Mouse (Mus musculus) gastrocnemius, postnatal 4 days (tissue): ENCODE measurements around the gene Metrnl. TPM values are rescaled to one million over a fixed set of nuclear protein-coding genes. Genes with fewer than 3 reads are reported as not detected.

ENCODE experiments used
- DNase-seq, 2 experiments: peaks; one replicate each; pipeline ENCODE4 v3.0.0; 2021 to 2022; ENCODE audit warnings: low spot score in 2 of 2, mixed read lengths in 2 of 2
- total RNA-seq, 2 experiments: library from RNA; stranded (reverse); gene quantifications; 2 replicates each; pipeline ENCODE4 v1.2.3; 2021

Gene Metrnl
- total RNA-seq, 2 experiments from 2014 or later: 17.8 to 17.9 TPM

DNA sequence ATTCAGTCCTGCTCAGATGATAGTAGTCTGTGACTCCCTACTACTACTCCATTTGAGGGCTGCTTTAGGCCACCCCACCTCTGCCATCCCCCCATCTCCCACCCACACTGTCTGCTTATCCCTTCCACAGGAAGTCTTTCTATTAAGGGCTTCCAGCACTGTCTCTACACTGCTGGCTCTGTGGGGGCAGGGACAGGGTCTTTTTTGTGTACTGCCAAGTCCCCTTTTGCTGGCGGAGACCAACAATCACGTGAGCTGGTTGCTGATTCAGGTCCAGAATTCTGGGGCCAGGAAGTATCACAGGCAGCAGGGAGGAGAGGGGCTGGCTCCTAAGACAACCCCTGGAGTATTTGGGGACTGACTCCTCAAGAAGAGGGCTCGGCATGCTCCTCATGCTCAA, 18.1 kb upstream of the Metrnl start:
- DNase-seq: no peak

DNA sequence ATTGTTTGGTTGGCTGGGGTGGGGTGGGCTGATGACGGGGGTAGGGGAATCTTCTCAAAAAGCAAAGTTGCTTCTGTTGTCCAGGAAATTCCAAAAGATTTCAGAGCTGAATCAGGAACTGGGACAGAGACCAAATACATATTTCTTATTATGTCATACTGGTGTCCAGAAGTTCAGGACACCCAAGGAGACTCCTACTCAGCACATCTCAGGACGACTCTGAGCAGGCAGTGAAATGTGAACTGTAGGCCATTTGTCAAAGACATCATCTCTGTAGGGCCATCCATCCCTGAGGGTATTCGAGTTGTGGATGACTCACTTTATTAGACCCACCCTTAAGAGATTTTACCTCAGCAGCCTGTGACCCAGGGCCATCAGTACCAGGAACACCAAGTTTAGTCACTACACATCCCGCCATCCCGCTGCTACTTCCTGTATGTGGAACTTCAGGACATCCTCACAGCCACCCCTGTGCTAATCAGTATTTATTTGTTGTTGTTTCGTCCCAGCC, 15.8 kb upstream of the Metrnl start:
- DNase-seq: no peak

- DNase-seq: no peak
Measured at GRCm38 (mm10) chr11:121686091-121686490, 15.3 kb upstream of the Metrnl start.

DNA sequence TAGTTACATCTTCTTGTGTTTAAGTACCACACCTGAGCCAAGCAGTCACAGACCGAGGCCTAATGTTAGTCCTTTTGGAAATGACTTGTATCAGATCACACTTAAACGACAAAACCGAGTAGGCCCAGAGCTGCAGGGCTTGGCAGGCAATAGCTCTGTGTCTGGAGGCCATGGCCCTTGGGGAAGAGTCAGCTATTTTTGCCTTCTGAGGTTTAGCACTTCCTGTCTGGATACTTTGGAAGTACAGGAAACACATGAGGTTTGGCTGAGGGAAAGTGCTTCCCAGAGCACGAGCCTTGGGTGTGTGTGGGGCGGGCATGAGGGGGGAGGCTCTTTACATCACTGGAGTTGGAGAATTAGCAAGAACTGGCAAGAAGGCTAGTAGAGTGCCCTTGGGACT, 14.7 kb upstream of the Metrnl start:
- no peak for DNase-seq

- no peak for DNase-seq
Measured at GRCm38 (mm10) chr11:121688024-121688423, 13.3 kb upstream of the Metrnl start.

DNA sequence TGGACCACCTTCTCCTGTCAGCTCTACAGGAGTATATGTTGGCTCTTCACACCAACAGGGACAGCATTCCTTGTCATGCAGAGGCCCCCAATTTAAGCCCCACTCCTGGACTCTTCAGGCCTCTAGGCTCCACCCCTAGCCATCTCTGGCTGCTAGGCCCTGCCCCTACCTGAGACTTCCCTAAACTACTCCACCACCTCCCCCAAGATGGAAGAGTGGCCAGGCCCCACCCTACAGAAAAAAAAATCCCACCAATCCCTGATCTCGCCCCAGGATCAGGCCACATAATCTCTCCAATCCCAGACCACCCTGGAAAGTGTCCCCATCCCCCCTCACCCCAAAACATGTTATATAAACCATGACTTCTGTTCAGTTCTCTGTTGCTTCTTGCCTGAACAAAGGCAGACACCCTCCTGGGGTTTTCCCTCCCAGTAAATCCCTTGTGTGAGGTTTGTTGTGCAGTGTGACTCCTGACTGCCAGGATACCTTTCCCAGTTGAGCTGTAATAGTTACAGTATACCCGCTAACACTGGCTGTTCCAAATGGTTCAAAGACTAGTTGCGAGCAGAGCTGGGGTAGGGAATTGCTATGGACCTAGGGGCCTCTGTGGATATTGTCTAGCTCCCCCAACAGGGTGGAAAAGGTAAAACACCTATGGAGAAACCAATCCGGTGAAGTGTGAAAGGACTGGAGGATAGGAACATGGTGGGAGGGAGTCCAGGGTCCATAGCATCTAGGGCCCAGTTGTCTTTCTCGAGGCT, 5.9 kb upstream of the Metrnl start:
- DNase-seq: no peak

GRCm38 (mm10) chr11:121697271-121697670, 4.1 kb upstream of the Metrnl start:
- DNase-seq: no peak

GRCm38 (mm10) chr11:121698381-121698955, 2.9 kb upstream of the Metrnl start:
- no peak for DNase-seq

DNA sequence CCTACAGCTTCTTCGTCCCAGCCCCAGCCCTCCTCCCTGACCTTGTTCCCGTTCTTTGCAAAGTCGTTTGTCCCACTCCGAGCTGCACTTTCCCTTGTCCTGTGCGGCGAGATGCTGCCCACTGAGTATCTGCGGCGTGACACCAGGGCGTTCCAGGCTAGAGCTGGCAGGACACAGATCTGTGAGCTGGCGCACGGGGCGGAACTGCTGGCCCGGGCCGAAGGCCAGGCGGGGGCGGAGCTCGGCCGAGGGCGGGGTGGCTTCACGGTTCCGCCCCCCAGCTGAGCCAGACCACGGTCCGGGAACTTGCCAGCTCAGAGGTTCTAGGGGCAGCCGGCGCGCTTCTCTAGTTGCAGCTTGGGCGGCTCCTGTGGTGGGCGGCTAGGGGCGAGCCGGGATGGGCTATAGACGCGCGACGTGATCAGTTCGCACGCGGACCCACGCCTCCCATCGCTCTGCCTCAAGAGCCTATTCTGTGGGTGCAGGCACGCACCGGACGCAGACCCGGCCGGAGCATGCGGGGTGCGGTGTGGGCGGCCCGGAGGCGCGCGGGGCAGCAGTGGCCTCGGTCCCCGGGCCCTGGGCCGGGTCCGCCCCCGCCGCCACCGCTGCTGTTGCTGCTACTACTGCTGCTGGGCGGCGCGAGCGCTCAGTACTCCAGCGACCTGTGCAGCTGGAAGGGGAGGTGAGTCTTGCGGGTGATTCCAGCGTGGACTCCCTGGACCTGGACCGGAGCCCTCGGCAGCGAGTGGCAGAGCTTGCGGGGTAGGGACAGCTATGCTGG, 959 bp downstream of the Metrnl start:
- DNase-seq: peak; percentile 94 to 95

DNA sequence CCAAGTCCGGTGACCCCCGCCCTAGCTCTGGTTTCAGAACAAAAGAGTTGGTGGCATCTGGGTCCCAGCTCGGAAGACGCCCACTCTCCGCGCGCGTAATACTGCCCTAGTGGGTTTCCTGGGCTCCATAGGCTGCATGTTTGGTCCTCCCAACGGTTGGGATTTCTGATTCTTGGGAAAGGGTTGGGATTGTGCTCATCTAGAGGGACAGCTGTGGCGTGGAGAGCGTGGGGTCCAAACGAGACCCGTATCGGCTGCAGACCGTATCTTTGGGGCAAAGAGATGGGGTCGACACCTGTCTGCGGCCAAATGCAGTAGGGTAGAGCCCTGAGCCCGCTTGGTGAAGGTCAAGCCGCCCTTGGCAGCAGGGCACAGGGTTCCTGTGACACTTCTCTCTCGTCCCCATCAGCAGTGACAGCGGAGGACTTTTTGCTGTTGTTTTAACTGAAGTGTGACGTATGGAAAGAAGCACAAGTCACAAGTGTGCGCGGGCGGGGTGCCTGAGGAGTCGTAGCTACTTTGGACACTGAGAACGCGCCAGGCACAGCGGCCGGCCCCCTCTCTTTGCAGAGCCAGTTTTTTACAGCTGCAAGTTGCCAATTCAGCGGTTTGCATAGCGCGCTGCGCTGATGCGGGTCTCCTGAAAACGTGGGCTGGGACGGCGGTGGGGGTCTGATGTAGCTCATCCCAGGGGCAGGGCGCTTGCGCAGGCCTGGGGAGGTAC, 1.7 kb downstream of the Metrnl start:
- peak; percentile 42 to 77 for DNase-seq

- DNase-seq: no peak
Measured at GRCm38 (mm10) chr11:121703619-121704215, 2.4 kb downstream of the Metrnl start.

DNA sequence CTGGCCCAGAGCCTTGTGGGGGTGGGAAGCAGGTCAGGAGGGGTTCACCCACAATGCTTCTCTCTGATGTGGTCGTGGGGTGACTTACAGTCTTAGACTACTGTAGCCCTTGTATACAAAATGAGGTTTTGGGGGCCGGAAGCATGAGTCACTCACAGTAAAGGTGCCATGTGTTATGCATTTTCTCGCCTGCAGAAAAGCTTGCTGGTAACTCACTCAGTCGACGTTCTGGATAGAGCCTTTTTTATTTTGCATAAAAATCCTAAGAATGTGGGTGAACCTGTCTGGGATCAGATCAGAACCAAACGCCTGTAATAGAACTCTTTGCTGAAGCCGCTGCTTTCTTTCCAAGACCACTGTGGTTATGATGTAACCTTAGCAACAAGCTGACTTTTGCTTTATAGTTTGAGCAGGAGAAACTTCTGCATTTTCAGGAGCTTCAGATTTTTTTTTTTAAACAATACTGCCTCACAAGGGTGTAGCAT, 5.2 kb downstream of the Metrnl start:
- DNase-seq: no peak

DNA sequence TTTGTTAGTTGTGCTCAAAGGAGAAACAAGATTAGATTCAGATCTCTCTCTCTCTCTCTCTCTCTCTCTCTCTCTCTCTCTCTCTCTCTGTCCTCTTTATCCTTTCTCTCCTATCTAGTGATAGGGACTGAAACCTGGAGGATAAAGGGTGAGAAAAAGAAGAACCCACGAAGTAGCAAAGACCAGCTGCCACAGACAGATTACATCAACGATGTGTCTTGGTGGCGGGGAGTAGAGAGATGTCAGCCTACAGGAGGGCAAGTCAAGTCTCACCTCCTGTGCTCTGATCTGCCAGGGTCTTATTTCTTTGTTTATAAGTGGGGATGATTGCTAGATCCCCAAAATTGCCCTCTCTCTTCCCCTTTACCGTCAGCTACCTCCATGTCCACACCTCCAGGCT, 7.9 kb downstream of the Metrnl start:
- no peak for DNase-seq

GRCm38 (mm10) chr11:121710245-121710644, 8.9 kb downstream of the Metrnl start:
- no peak for DNase-seq

- DNase-seq: no peak
Measured at GRCm38 (mm10) chr11:121712987-121713386, 11.6 kb downstream of the Metrnl start.

GRCm38 (mm10) chr11:121713569-121713968, 12.2 kb downstream of the Metrnl start:
- DNase-seq: no peak

DNA sequence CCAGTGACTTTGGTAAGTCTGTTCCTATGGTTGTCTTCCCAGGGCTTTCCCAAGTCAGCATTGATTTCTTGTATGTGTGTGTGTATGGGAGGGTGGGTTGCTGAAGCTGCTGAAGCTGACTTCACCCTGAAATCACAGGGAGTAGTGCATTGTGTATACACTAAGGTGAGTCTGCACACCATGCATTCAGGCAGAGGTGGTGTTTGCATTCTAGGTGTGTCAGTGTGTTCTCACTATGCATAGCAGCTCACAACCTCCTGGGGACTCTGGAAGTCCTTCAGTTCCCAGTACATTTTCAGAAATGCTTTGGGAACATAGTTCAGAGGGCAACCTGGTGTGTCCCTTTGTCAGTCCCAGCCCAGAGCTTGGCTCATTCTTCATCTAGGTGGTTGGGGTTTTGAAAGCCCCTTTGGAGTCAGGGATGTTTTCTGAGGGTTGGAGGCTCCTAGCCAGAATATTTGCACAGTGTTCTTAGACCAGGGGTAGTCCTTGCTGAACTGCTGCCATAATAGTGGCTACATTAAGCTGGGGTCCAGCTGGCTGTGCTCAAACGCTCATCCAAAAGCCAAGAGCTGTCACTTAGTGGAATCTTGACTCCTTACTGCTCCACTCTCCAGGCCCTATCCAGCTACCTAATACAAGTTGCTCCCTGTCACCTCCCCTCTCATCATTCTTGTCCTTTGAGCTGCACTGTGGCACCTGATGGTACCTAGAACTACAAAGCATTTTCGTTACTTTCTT, 13.6 kb downstream of the Metrnl start:
- DNase-seq: no peak

GRCm38 (mm10) chr11:121717724-121718123, 16.4 kb downstream of the Metrnl start:
- no peak for DNase-seq

DNA sequence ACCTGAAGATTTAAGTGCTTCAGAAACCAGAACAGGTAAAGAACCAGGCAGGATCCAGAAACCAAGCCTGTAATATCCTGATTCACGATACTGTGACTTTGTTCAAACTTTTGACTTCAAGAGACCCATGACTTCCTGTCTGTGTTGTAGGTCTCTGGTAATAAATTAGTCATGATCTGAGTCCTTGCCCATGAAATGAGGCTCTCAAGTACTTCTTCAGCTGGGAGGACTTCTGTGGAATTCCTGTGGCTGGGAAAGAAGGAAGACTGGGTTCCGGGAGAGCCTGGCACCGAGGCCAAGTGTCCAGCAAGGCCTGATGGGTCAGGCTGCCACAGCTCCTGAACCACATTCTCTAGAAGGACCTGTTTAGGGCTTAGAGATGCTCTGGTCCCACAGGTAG, 19.4 kb downstream of the Metrnl start:
- DNase-seq: no peak

GRCm38 (mm10) chr11:121722434-121722833, 21.1 kb downstream of the Metrnl start:
- DNase-seq: no peak
